Mouse (Mus musculus): Measurements from ENCODE around the gene Mvd.

Gene Mvd

DNA sequence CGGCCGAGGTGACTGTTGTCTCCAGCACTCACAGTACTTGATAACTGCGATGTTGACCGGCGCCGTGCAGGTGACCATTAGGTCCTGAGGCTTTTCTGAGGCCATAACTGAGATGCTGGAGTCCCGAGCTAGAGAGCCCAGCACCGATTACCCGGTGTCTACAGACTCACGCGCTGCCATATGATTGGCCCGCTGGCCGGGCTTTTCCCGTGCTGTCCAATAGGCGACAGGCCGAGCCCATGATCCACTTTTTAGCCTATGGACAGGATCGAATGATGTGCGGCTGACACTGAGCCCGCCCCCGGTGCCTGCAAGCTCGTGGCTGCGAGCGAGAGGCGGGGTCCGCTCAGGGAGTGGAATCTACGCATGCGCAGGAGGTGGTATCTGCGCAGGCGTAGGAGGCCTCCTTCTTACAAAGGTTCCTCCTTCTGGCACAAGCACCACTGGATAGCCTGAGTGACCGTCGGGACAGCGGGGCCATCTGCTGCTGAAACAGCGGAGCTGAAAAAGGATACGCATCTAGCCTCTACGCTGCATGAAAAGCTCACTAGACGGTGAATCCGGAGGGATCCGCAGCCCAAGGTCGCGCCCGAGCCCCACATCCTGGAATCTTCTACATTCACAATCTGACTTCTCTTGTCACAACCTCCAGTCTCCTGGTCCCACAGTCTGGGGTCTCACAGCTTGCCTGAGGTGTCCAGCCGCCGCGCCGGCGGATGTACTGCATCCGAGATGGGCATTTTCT lies at the start of gene Mvd:
Gene Mvd (minus strand): TSS at position 161 of the 745 bp plus-strand sequence.
- under 1% methylated on average over 47 of the region's 47 CpGs for WGBS

DNA sequence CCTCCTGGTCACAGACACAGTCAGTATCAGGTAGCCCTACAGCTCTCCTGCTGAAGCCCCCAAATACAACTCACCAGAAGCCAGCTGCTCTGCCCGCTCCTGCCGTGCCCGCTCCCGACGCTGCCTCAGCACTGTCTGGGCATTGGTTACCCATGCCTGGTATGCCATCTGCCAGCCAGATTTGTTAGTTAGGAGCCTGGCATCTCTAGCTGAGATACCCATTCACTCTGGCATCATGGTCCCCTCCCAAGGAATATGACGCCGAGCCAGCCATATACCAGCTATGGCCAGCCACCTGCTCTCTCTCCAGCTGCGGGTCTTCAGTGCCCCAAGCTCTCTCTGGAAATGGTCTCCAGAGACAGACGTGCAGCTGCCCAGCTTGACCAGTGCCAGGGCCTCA lies 45.2 kb upstream of the Mvd start:
- WGBS: 67% methylated on average over 9 of the region's 9 CpGs

DNA sequence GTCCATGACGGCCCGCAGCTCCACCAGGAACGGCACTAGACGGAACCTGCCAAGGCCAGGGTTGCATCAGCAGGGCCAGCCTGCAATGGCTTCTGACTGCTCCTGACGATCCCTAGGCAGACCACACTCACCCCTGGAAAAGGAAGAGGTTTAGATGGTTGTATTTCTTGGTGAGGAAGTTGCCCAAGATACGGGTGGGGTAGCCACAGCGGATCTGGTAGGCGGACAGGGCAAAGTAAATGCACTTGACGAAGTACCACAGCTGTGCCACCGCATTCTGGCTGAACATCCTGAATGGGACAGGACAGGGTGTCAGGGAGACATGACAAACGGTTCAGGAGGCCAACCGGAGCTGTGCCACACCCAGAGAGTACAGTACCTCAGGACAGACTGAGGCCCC lies 41.6 kb upstream of the Mvd start:
- 91% methylated on average over 12 of the region's 12 CpGs for WGBS

DNA sequence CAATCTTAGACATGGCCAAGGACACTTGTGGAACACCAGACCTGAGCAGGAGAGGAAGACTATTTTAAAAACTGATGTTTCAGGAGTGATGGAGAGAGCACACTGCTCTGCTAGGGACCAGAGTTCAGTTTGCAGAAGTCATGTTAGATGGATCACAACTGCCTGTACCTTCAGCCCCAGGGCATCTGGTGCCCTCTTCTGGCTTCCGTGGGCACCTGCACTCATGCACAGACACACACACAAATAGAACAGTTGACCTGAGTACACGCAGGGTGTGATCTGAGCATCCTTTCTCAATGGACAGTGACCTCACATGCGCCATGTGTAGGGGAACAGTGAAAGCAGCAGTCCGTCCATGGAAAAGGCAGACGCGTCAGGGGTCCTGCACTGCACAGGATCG lies 40.7 kb upstream of the Mvd start:
- WGBS: 97% methylated on average over 7 of the region's 7 CpGs

DNA sequence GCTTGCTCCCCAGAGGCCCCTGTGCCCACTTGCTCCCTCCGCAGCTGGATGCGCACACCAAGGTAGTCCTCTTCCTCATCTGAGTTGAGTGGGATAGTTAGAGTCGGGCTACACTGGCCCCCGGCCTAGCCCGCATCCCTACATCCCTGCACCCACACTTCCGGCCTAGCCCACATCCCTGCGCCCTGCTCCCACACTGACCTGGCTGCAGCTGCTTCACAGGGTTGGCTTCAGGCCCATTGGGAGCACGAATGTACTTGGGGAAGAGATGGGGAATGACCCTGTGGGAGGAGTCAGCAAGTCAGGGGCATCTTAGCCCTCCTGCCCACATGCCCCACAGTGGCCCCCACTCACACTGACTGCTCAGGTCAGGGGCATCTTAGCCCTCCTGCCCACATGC lies 39.2 kb upstream of the Mvd start:
- 93% methylated on average over 8 of the region's 8 CpGs for WGBS

DNA sequence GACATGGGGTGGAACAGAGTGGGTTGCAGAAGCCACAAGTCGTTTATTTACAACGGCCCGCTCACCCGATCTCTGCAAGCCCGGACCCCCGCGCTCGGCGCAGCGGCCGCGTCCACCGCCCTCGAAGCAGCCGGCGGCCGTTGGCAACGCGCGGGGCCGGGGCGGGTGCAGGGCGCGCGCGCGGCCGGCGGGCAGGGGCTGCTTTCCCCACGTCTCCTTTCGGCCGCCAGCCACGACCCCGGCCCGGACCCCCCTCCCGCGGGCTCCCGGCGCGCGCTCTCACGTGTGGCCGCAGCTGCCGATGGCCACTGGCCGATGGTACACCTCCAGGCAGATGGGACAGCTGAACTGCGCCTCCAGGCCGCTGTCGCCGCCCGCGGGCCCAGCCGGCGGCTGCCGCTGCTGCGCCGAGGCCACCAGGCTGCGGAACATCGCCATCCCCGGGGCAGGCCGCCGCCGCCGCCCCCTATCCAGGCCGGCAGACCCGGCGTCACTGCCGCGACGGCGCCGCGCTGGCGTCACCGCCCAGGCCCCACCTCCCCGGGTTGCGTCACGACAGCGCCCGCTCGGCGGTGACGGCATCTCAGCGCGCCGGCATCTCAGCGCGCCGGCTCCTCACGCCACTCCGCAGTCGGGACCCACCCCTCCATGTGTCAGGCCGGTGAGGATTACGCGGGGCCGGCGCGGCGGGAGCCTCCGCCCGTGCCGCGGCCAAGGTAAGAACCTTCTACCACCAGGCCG lies 32.5 kb upstream of the Mvd start, which contains the start of the genes Rnf166 and Ctu2:
Gene Rnf166 (minus strand): TSS at position 485 of the 741 bp plus-strand sequence.
Gene Ctu2 (plus strand): TSS at position 564 of the 741 bp plus-strand sequence.
- under 1% methylated on average over 103 of the region's 103 CpGs for WGBS

DNA sequence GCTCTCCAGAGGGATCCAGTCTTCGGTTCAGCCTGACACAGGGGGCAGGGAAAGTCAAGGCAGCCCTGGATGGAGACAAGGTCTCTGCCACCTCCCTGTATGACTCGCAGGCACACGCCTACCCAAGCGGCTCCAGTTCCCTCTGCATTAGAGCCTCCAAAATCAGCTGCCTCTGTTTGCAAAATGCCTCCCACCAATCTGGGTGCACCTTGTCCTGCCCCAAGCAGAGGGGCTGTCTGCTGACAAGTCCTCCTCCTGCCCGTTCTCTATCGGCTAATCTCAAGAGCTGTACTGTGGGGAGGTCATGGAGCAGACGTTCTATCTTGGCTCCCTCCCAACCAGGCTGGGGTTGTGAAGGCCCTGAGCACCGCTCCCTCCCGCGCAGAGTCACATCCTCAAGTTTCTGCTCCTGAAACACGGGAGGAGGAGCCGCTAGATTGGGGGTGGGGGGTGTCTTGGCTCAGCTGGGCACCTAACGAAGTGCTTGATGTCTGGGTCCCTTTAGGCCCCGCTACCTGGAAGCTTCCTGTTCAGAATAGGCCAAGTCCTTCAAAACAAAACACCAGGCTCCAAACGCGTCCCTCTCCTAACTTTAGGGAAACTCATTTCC lies 31.8 kb upstream of the Mvd start:
- WGBS: 4% methylated on average over 16 of the region's 16 CpGs

DNA sequence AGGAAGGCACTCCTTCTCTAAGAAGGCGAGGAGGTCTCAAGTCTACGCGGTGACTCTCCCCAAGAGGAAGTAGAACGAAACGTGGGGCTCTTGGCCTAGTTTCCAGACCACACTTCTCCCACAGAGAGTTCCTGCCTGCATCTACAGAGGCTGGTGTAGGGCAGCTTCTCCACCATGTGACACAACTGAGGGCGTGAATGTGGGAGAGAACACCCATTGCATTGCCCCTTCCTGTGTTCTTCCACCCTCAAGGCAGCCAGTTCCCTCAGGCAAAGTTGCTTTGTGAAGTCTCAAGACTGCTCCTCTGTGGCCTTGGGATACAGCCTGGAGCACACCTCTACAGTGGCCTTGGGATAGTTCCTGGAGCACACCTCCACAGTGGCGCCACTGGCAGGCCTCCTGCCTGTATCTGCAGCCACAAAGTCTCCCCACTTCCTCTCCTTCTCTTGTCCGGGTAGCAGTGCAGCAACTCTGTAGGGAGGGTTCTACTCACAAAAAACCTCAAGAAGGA lies 30.7 kb upstream of the Mvd start:
- 61% methylated on average over 8 of the region's 8 CpGs for WGBS

DNA sequence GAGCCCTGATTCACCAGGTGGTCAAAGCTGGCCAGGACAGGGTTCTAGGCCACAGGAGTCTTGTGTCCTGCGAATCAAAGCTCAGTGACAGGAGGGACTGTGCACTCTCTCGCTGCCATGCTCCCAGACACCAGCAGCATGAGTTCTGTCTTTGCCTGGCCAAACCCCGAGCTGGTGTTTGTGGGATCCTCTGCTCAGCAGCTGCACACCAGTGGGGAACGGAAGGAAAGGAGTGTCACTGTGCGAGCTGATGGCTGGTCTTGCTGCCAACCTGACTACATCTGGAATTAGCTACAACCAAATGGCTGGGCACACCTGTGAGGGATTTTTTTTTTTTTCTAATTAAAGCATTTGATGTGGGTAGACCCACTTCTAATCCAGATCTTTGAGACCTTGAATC lies 27.5 kb upstream of the Mvd start:
- 82% methylated on average over 5 of the region's 5 CpGs for WGBS

DNA sequence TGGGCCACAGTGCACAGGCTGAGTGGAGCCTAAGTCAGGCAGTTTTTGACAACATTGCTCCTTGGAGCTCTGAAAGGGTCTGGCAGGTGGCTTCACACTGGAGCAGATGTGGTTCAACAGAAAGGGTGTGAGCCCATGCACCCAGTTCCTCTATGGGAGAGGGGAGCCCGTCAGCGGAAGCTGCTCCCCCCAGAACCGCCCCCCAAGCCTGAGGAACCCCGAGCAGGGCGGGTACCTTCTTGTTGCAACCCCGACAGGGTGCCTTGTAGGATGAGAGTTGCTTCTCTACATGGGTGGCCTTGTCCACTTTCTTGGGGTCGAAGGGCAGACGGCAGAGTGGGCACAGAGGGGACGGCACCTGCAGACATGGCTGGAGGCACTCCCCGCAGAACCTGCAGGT lies 26.7 kb upstream of the Mvd start:
- WGBS: 90% methylated on average over 10 of the region's 10 CpGs

DNA sequence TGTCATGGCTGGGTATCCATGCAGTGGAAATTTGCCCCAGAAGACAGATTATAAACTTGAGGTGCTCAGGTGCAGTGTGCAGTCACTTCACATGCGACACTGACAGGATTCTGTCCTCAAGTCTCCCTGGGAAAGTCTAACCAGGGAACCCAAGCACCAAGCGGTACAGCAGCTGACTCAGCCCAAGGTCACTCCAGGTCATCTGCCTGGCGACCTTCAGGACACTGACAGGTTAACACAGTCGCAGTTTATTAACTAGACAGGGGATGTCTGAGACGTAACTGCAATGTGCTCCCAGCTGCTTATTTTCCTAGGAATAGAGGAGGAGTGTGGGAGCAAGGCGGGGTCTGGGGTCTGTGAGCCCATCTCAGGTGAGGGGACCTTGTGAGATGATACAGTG lies 26.2 kb upstream of the Mvd start:
- WGBS: 82% methylated on average over 6 of the region's 6 CpGs

DNA sequence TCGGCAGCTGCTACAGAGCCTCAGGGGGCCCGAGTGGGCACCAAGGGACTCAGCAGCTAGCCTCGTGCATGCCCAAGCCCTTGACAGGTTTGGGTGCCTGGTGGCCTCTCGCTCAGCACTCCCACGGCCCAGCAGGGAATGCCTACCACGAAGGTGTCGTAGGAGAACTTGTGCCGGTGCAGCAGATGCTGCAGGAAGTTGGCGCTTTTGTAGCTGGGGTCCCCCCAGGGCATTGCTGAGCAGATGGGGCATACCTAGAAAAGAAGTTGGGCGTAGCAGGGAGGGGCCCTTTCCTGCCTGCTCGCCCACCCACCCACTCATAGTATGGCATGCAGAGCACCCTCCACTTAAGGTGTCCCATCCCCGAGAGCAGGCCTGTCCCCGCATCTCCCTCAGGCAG lies 24.6 kb upstream of the Mvd start:
- WGBS: 69% methylated on average over 13 of the region's 13 CpGs

DNA sequence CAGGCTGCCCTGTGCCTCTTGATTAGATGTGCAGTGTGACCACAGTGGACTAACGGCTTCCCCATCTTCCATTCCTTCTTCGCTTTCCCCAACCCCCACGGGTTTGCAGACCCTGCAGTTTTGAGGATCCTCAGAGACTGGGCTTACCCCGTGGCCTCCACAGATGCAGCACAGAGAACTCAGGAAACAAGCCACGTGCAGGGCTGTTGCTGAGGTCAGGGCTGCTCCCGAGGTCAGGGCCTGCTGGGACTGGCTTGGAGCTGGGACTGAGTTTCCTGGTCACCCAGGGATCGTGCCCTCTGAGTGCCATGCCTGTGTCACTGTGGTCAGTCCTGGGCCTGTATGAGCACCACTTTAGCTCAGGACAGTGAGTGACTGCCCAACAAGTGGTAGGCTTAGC lies 21.8 kb upstream of the Mvd start:
- 76% methylated on average over 7 of the region's 7 CpGs for whole genome bisulfite sequencing

DNA sequence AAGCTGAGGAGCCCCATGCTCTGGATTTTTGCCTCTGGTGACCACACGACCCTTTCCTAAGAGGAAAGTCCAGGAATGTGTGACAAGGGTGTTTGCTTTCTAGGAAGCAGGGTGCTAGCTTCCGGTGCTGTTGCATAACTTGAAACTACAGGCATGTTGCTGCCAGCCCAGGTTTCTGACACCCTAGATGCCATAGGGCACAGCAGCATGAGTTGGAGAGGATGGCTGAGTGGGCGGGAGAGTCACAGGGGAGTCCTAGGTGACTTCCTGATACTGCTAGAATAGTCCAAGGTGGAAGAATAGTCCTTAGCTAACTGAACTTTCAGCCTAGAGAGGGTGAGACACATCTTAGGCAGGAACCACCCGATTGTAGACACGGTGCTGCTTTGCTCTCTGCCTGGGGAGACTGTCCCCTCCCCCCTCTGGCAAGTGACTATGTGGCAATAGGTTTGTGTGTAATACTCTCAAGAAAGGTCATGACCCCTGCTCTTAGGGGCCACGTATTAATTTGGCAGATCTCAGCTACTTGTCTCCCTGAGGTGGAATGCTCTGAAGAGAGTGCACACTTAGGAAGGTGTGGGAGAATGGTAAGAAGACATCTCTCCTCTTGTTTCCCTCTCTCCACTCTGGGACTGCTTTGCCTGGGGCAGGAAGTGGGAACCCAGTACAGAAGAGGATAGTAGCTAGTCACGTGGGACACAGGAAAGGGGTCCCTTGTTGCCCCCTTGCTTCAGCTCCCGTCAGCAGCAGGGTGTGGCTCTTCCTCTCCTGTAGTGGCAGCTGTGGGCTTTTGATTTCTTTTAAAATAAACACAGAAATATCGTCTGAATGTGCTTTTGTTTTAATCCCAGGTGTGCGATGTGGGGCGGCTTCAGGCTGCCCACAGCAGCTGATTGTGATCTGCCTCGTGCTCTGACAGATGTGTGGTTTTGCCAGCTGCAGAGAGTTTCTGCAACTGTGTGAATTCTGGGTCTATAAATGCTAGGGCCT lies 20.7 kb upstream of the Mvd start:
- 52% methylated on average over 12 of the region's 12 CpGs for WGBS

DNA sequence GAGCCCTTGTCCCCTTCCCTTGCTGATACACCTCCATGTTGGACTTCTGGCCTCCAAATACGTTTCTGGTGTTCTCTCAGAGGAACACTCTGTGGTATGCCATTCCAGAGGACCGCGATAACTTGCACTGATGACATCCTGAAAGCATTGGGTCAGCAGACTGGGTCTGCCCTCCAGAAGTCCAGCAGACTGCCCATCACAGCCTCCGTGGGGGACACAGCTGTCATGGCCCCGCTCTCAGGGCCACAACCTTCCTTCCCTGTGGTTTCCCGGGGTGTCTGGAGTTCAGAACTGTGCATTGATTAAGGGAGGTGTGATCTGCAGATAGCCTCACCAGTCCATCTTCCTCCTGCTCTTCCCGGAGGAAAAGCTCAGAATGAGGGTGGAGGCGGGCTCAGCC lies 19.3 kb upstream of the Mvd start:
- 79% methylated on average over 8 of the region's 8 CpGs for WGBS

DNA sequence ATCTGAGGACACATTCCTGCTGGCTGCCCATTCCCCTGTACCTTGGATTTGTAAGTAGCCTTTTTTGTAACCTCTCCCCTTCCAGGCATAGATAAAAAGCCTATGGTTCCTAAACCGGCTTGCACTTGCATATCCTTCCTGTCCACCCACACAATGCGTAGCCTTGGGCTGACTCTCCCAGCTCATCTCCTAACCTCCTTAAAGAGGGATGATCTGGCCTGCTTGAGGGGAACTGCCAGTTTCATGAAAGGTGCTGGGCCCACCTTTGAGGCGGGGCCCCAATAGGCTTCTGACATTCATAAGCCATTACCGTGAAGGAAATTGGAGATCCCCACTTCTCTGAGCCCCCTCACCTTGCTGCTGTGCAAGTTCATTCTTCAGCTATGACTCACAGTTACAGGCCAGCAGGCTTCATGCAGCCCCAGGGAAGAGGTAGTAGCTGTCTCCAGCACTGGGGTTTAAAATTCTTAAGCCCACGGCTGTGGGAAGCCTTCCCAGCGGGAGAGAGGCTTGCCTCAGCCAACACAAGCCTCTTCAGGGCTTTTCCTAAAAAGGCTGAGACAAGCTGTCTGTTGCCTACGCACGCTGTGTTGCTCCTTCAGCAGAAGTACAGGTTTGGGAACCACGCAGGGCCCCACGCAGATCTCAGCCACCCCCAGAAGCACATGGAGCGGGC lies 18.4 kb upstream of the Mvd start:
- WGBS: 35% methylated on average over 11 of the region's 11 CpGs

DNA sequence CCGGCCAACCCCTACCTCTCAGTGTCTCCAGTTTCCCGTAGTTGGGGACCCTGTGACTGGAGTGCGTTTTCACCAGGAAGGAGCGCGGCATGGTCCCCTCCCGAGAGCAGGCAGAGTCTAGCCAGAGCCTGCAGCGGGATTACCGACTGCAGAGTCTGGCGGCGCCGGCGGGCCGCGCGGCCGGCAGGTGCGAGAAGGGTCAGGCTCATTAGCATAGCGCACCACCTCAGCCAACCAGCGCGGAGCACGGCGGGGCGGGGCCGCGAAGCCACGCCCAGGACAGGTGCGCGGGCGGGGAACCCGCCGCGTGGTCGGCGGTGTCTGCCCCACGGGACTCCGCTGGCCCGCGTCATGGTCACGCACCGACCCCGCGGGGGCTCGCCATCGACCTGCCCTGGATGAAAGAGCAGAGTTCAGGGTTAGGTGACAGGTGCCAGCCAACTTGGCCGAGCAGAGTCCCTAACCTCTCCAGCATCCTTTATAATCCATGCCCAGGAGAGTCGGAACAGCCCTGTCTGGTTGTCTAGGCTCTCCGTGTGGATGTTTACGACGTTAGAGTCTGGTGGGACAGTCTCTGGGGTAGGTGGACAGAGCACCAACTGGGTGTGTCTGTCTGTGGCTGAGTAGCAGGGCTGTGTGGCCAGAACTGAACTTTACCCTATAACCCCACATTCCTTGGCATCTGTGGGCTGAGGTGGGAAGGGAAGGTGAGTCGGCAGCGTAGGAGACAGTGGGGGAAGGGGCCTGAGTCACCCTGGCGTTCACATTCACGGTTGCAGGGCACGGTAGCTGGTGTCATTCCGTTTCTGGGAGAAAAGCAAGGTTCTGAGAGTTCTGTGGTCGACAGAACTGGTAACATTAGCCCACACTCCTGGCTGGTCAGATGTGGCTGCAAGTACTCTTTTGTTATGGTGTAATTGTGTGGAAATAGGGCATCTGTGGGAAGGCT lies 17.6 kb upstream of the Mvd start, which contains the start of gene Snai3:
Gene Snai3 (minus strand): TSS at position 210 of the 949 bp plus-strand sequence.
- WGBS: 3% methylated on average over 47 of the region's 56 CpGs

DNA sequence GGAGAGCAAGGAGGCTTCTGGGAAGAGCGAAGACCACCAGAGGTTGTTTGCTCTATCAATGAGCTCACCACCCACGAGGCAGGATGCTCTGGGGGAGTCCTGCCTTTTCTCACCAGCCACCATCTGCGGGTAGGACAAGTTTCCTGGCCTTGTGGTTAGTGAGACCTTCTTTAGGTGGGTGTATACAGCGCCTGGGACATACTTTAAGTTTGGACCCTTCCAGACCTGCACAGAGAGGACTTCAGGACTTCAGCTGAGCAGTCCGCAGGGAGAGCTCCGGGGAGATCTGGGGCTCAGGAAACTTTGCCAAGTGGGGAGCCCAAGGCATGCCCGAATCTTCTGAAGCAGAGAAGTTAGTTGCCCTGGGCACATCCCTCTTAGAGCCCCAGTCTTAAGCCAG lies 16.8 kb upstream of the Mvd start:
- WGBS: 27% methylated on average over 7 of the region's 7 CpGs

DNA sequence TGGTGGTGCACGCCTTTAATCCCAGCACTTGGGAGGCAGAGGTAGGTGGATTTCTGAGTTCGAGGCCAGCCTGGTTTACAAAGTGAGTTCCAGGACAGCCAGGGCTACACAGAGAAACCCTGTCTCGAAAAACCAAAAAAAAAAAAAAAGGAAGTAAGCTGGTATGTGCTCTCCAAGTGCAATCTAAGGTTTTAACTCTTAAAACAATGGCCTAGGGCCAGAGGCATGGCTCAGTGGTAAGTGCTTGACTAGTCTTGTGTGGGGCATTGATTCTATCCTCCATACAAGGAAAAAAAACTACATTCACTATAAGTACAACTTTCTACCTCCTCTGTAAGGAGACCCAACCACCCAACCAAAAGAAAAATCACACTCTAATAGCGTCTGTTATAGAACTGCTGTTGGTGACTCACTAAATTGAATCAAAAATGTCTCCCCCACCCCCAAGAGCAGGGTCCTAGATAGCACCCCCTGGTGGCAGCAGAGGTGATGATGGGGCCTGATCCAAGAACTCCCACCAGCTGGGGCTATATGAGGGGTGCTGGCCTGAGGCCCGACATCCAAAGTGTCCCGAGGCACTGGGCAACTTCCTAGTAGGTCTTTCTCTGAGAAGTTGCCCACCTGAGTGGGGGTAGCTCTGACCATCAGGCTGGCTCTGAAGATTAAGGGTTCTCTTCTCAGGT lies 16.1 kb upstream of the Mvd start:
- WGBS: 56% methylated on average over 6 of the region's 6 CpGs
